13 mouse cellular contexts compared by ENCODE assay signal in the genomic region with DNA sequence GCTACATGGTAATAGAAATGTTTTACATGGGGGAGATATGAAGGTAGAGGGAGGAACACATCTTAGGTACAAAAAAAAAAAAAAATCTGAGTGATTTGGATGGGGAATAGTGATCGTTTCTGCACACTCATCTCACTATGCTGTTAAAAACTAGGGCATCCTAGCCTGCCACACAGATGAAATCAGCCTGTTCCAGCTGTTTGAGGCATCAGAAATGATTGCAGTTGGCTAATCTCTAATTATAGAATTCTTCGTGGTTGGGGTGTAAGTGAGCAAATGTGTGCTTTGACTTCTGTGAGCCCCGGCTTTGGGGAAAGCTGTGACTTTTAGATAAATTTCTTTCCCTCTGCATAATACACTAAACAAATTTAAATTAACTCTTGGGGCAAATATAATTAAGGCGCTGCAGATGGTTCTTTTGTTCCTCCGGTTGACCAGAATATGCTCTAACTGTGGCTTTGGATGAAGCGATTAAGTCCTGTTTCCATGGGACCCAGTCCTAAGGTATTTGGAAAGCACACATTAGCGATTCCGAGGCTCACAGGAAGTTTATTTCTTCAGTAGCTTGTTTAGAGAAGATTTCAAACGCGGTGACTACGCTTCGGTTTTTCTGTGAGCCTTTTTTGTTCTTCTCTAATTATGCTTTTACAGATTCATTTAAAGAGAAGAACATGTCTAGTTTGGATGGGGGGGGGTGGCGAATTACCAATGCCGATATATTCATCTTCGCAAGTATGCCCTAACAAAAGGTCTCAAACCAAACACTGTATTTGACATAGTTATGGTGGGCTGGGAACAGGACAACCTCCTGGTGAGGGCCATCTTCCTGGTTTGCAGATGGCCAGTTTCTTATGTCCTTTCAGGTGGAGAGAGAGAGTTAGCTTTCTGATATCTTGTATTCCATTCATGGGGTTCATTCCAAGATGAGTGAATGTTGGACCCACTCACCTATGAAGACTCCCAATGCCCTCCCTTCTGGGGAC. TPM values are rescaled to one million over a fixed set of nuclear protein-coding genes. Genes with fewer than 3 reads are reported as not detected.
DNase-seq lines count a peak whose midpoint lies in the region; ATAC-seq and TF ChIP-seq lines count a peak whose summit lies in the region.
"Had no signal": no experiment of that assay in that cellular context is flagged by ENCODE, and none has a peak within 500 bp of the region (broad histone marks: within the 10 kb centered on the region; RNA-seq: fewer than 3 reads in every experiment).

No protein-coding gene starts in this region.

- TF ChIP-seq CTCF in left cerebral cortex, adult 2 months (IDR thresholded peaks at IDR 0.05), result no peak
- no peak for TF ChIP-seq CTCF in olfactory bulb, adult 2 months (IDR thresholded peaks at IDR 0.05; ENCODE audit: insufficient read depth, low read depth, low read length)

- peak; percentile 65; the same call in 1 of the 2 replicates for ATAC-seq in forebrain, embryonic 16.5 days
- ATAC-seq in midbrain, embryonic 11.5 days (ENCODE audit: low FRiP score), result peak; percentile 88
- no peak for ATAC-seq in inflammation-experienced regulatory T-cells, adult 6 months

- H3K4me3 ChIP-seq in left cerebral cortex, adult 2 months, result no peak overlapping the region
- H3K4me3 ChIP-seq in forebrain, embryonic 16.5 days (replicated peaks; ENCODE audit: low read length), result no peak overlapping the region
- no peak overlapping the region for H3K4me3 ChIP-seq in midbrain, embryonic 11.5 days (ENCODE audit: low read depth, low read length)
- no peak overlapping the region for H3K4me3 ChIP-seq in olfactory bulb, adult 2 months (ENCODE audit: insufficient read depth, low read depth, low read length)
- H3K4me3 ChIP-seq: limb, embryonic 10.5 days; stomach, embryonic 15.5 days had no signal

- no peak for TF ChIP-seq POLR2A in olfactory bulb, adult 2 months (IDR thresholded peaks at IDR 0.05; ENCODE audit: insufficient read depth, low read depth, low read length)

- 8% methylated on average over 15 of the region's 15 CpGs for WGBS in forebrain, embryonic 16.5 days
- WGBS in midbrain, embryonic 11.5 days, result 45% methylated on average over 15 of the region's 15 CpGs
- WGBS in olfactory bulb, adult 2 months, result 10% methylated on average over 15 of the region's 15 CpGs

- H3K27me3 ChIP-seq in forebrain, embryonic 16.5 days (replicated peaks; ENCODE audit: control insufficient read depth, insufficient read depth, low read length), result no peaks in the 10 kb centered on the region; the same call in 1 of the 2 replicates
- H3K27me3 ChIP-seq in midbrain, embryonic 11.5 days (ENCODE audit: control insufficient read depth, insufficient read depth, low read length), result no peaks in the 10 kb centered on the region
- H3K27me3 ChIP-seq: stomach, embryonic 15.5 days had no signal

- peaks cover 9% of the 10 kb centered on the region for H3K4me1 ChIP-seq in forebrain, embryonic 16.5 days (replicated peaks; ENCODE audit: control insufficient read depth, insufficient read depth, low read length)
- peaks cover 11% of the 10 kb centered on the region; the same call in 1 of the 2 replicates for H3K4me1 ChIP-seq in midbrain, embryonic 11.5 days (ENCODE audit: control insufficient read depth, insufficient read depth, low read length)
- peaks cover 2% of the 10 kb centered on the region; the same call in 1 of the 2 replicates for H3K4me1 ChIP-seq in olfactory bulb, adult 2 months (ENCODE audit: control insufficient read depth, insufficient read depth, low read length)
- H3K4me1 ChIP-seq: limb, embryonic 10.5 days; stomach, embryonic 15.5 days had no signal

- peak overlapping the region; percentile 25 for H3K4me2 ChIP-seq in forebrain, embryonic 16.5 days (ENCODE audit: low read length)
- no peak overlapping the region; the same call in 1 of the 2 replicates for H3K4me2 ChIP-seq in midbrain, embryonic 11.5 days
- H3K4me2 ChIP-seq: stomach, embryonic 15.5 days had no signal

- no peaks in the 10 kb centered on the region for H3K9me3 ChIP-seq in forebrain, embryonic 16.5 days (ENCODE audit: control insufficient read depth, low read length)
- H3K9me3 ChIP-seq in midbrain, embryonic 11.5 days (ENCODE audit: control insufficient read depth, low read length), result no peaks in the 10 kb centered on the region
- H3K9me3 ChIP-seq: limb, embryonic 10.5 days; stomach, embryonic 15.5 days had no signal

- no peak overlapping the region for H3K9ac ChIP-seq in forebrain, embryonic 16.5 days (replicated peaks; ENCODE audit: low read depth, low read length)
- H3K9ac ChIP-seq in midbrain, embryonic 11.5 days (ENCODE audit: low read length), result no peak overlapping the region
- H3K9ac ChIP-seq: liver, embryonic 14.5 days; stomach, embryonic 15.5 days had no signal

- DNase-seq in left cerebral cortex, adult 2 months (ENCODE audit: extremely low spot score in 1 of 2, low spot score in 2 of 2), result no peak
- no peak for DNase-seq in left cerebral cortex, adult 8-10 months (ENCODE audit: low spot score in 2 of 2)
- peak; percentile 93 for DNase-seq in midbrain, embryonic 11.5 days (ENCODE audit: low spot score, missing footprints)
- DNase-seq in thymus, postnatal 25 days, result no peak
- no peak for DNase-seq in heart, adult 8-10 months (ENCODE audit: low spot score)
- DNase-seq: adrenal gland, adult 2 months had no signal

- H3K36me3 ChIP-seq in forebrain, embryonic 16.5 days (ENCODE audit: control insufficient read depth, insufficient read depth), result no peaks in the 10 kb centered on the region
- no peaks in the 10 kb centered on the region for H3K36me3 ChIP-seq in midbrain, embryonic 11.5 days (ENCODE audit: control insufficient read depth, insufficient read depth, low read length)
- H3K36me3 ChIP-seq: limb, embryonic 10.5 days; stomach, embryonic 15.5 days had no signal

- intact Hi-C loops in left cerebral cortex, adult 2 months (cut with DNase I), result no loop called here

- peak overlapping the region; percentile 3; the same call in 1 of the 2 replicates for H3K27ac ChIP-seq in left cerebral cortex, adult 2 months
- no peak overlapping the region for H3K27ac ChIP-seq in forebrain, embryonic 16.5 days (ENCODE audit: low read length)
- H3K27ac ChIP-seq in midbrain, embryonic 11.5 days (ENCODE audit: low read depth, low read length), result peak overlapping the region; percentile 44; the same call in 1 of the 2 replicates
- peak overlapping the region; percentile 61; the same call in 1 of the 2 replicates for H3K27ac ChIP-seq in olfactory bulb, adult 2 months (ENCODE audit: insufficient read depth, low read depth, low read length)
- H3K27ac ChIP-seq: limb, embryonic 10.5 days; liver, embryonic 14.5 days; stomach, embryonic 15.5 days had no signal

RNA-seq across cellular contexts. Expression of a gene that starts 20.7 kb away (rescaled TPM):
- total RNA-seq in left cerebral cortex, adult 2 months (2021), result 10 to 100 TPM; 56.5 to 69.2 TPM
- total RNA-seq in left cerebral cortex, adult 8-10 months (2022), result 10 to 100 TPM; 48.4 to 57.9 (median 54.1) TPM
- 27.7 and 27.8 TPM in 2 replicates for polyA plus RNA-seq in forebrain, embryonic 16.5 days (2015; fragmentation: Nextera tagmentation; extraction: Ambion mirVana)
- 18.6 and 19.3 TPM in 2 replicates for polyA plus RNA-seq in midbrain, embryonic 11.5 days (2014; fragmentation: Nextera tagmentation; extraction: Ambion mirVana)
- polyA plus RNA-seq in olfactory bulb, adult 2 months (2012; ENCODE audit: insufficient read depth, insufficient read length, low replicate concordance, missing spikeins), result not detected in 2 replicates
- polyA plus RNA-seq in inflammation-experienced regulatory T-cells, adult 6 months (2017; shearing (Covaris generic)), result not detected
- total RNA-seq in heart, adult 8-10 months (2022), result 1 to 10 TPM; 4.3 to 6.5 (median 5.4) TPM
- total RNA-seq: neutrophil, adult 5-6 weeks had no signal

Comparison
In these comparisons a context has a peak if more than half of its experiments do, and no peak if none do; other contexts are left out.
1. RNA of a gene that starts 20.7 kb away (polyA plus RNA-seq): 27.7 to 27.8 TPM in forebrain, embryonic 16.5 days and 18.6 to 19.3 TPM in midbrain, embryonic 11.5 days; not detected in olfactory bulb, adult 2 months and not detected in inflammation-experienced regulatory T-cells, adult 6 months; every median in the first group is over 10 times any median in the second.